Mouse (Mus musculus) liver, embryonic 14.5 days (tissue): Measurements from ENCODE around the gene Brms1.

Source experiments
- CTCF ChIP-seq: IDR thresholded peaks from 2 replicates; pipeline ENCODE4 v1.5.1; 2016; ENCODE audit warnings: antibody characterized with exemption, low read depth, control low read depth
- EP300 ChIP-seq: IDR thresholded peaks from 2 replicates; pipeline ENCODE4 v1.6.1; 2016; ENCODE audit warnings: antibody characterized with exemption, low read depth

DNA sequence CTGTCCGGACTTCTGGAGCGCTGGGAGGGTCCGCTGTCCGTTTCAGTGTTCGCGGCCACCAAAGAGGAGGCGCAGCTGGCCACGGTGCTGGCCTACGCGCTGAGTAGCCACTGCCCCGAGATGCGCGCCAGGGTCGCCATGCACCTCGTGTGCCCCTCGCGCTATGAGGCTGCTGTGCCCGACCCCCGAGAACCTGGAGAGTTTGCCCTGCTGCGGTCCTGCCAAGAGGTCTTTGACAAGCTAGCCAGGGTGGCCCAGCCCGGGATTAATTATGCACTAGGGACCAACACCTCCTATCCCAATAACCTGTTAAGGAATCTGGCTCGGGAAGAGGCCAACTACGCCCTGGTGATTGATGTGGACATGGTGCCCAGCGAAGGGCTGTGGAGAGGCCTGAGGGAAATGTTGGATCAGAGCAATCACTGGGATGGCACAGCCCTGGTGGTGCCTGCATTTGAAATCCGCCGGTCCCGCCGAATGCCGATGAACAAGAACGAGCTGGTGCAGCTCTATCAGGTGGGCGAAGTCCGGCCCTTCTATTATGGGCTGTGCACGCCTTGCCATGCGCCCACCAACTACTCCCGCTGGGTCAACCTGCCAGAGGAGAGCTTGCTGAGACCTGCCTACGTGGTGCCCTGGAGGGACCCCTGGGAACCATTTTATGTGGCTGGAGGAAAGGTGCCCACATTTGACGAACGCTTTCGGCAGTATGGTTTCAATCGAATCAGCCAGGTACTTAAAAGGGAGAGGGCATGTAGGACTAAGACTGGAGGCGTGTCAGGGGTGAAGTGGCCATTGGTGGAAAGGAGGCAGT is 1.6 kb upstream of the Brms1 start:
- TF ChIP-seq CTCF (no peak), EP300 (no peak)
